Mouse (Mus musculus) intestine, embryonic 15.5 days (tissue): ENCODE results near the gene Agtrap. TPM values are rescaled to one million over a fixed set of nuclear protein-coding genes. Genes with fewer than 3 reads are reported as not detected.
A peak's percentile ranks its signal among the peaks of the same experiment; 100 is the strongest.

Source experiments
- ATAC-seq: fragments of 200-750 bp; cut with Nextera tagmentation; 2 replicates; pipeline ENCODE4 v1.8.0; 2017; ENCODE audit warnings: moderate TSS enrichment, moderate library complexity
- H3K27ac ChIP-seq: fragments of 300-500 bp; sonication (generic); 2 replicates; pipeline ENCODE4 v1.5.1; 2015; ENCODE audit warnings: mild to moderate bottlenecking, inconsistent platforms
- H3K27me3 ChIP-seq: fragments of 300-500 bp; sonication (generic); replicated peaks from 2 replicates; pipeline ENCODE4 v1.6.1; 2015; ENCODE audit warnings: inconsistent platforms
- H3K36me3 ChIP-seq: fragments of 300-500 bp; sonication (generic); 2 replicates; pipeline ENCODE4 v1.6.1; 2015; ENCODE audit warnings: inconsistent platforms
- H3K4me1 ChIP-seq: fragments of 300-500 bp; sonication (generic); replicated peaks from 2 replicates; pipeline ENCODE4 v1.6.1; 2015; ENCODE audit warnings: inconsistent platforms
- H3K4me2 ChIP-seq: fragments of 300-500 bp; sonication (generic); replicated peaks from 2 replicates; pipeline ENCODE4 v1.6.1; 2015; ENCODE audit warnings: mild to moderate bottlenecking, inconsistent platforms
- H3K4me3 ChIP-seq: fragments of 300-500 bp; sonication (generic); replicated peaks from 2 replicates; pipeline ENCODE4 v1.5.1; 2015; ENCODE audit warnings: inconsistent platforms
- H3K9ac ChIP-seq: fragments of 300-500 bp; sonication (generic); 2 replicates; pipeline ENCODE4 v1.6.1; 2015; ENCODE audit warnings: inconsistent platforms
- H3K9me3 ChIP-seq: fragments of 300-500 bp; sonication (generic); 2 replicates; pipeline ENCODE4 v1.6.1; 2016; ENCODE audit warnings: inconsistent platforms
- WGBS: fragments of 180-500 bp; shearing (Covaris S2); methylation state at CpG from one replicate; pipeline ENCODE4 v1.1.7; 2015; 5-methylcytosine and 5-hydroxymethylcytosine counted together
- polyA plus RNA-seq: library from polyadenylated mRNA; unstranded; fragments of >200 nt; fragmentation: Nextera tagmentation; extraction: Ambion mirVana; gene quantifications from 2 replicates; pipeline ENCODE4 v1.2.1, GENCODE M21; 2015

Gene Agtrap
- polyA plus RNA-seq, 1 experiment from 2014 or later: 15.1 TPM

GRCm38 (mm10) chr4:148067346-148067745 lies 20.5 kb downstream of the Agtrap start:
- Histone ChIP-seq H3K4me3 (no peak overlapping the region), H3K9me3 (no peaks in the 10 kb centered on the region)

GRCm38 (mm10) chr4:148066401-148066744 lies 21.5 kb downstream of the Agtrap start:
- 61% methylated on average over 9 of the region's 9 CpGs for WGBS
- no peak overlapping the region for H3K4me3 ChIP-seq
- no peak overlapping the region for H3K9ac ChIP-seq
- no peaks in the 10 kb centered on the region for H3K4me1 ChIP-seq
- ATAC-seq: no peak
- H3K36me3 ChIP-seq: no peaks in the 10 kb centered on the region
- H3K27ac ChIP-seq: no peak overlapping the region
- H3K4me2 ChIP-seq: no peak overlapping the region
- H3K27me3 ChIP-seq: no peaks in the 10 kb centered on the region
- no peaks in the 10 kb centered on the region for H3K9me3 ChIP-seq

More at GRCm38 (mm10) chr4:148067346-148067745, 20.5 kb downstream of the Agtrap start:
- no peak overlapping the region for H3K4me2 ChIP-seq
- no peaks in the 10 kb centered on the region for H3K4me1 ChIP-seq
- no peak for ATAC-seq
- H3K36me3 ChIP-seq: no peaks in the 10 kb centered on the region
- H3K27me3 ChIP-seq: no peaks in the 10 kb centered on the region
- no peak overlapping the region for H3K9ac ChIP-seq
- no peak overlapping the region for H3K27ac ChIP-seq
- 91% methylated on average over 8 of the region's 8 CpGs for WGBS

- Histone ChIP-seq H3K36me3 (no peaks in the 10 kb centered on the region), H3K9me3 (no peaks in the 10 kb centered on the region), H3K4me3 (no peak overlapping the region), H3K4me2 (no peak overlapping the region), H3K9ac (no peak overlapping the region), H3K27ac (no peak overlapping the region), H3K27me3 (no peaks in the 10 kb centered on the region), H3K4me1 (no peaks in the 10 kb centered on the region)
- no peak for ATAC-seq
- WGBS: 48% methylated on average over 6 of the region's 6 CpGs
These were observed 22.0 kb downstream of the Agtrap start for GRCm38 (mm10) chr4:148065702-148066400.

GRCm38 (mm10) chr4:148061086-148061480 lies 26.7 kb downstream of the Agtrap start:
- ATAC-seq: 0 out of 2 replicates have a peak, but pooled peaks have one; percentile 15
- Histone ChIP-seq H3K4me1 (no peaks in the 10 kb centered on the region), H3K4me3 (no peak overlapping the region), H3K27ac (no peak overlapping the region), H3K27me3 (no peaks in the 10 kb centered on the region), H3K9ac (no peak overlapping the region), H3K36me3 (peaks cover 18% of the 10 kb centered on the region), H3K4me2 (no peak overlapping the region), H3K9me3 (no peaks in the 10 kb centered on the region)
- 83% methylated on average over 9 of the region's 9 CpGs for WGBS

GRCm38 (mm10) chr4:148060120-148061085 lies 27.4 kb downstream of the Agtrap start:
- H3K36me3 ChIP-seq: peaks cover 23% of the 10 kb centered on the region
- H3K9ac ChIP-seq: no peak overlapping the region
- H3K27me3 ChIP-seq: no peaks in the 10 kb centered on the region
- 47% methylated on average over 13 of the region's 13 CpGs for WGBS
- peak; percentile 55; the same call in 1 of the 2 replicates for ATAC-seq
- no peaks in the 10 kb centered on the region for H3K4me1 ChIP-seq
- no peak overlapping the region for H3K4me3 ChIP-seq
- H3K9me3 ChIP-seq: no peaks in the 10 kb centered on the region
- H3K4me2 ChIP-seq: no peak overlapping the region
- no peak overlapping the region for H3K27ac ChIP-seq

GRCm38 (mm10) chr4:148058993-148059392 lies 28.8 kb downstream of the Agtrap start:
- peaks cover 31% of the 10 kb centered on the region for H3K36me3 ChIP-seq
- H3K4me1 ChIP-seq: no peaks in the 10 kb centered on the region
- H3K9ac ChIP-seq: no peak overlapping the region
- no peak for ATAC-seq
- no peak overlapping the region for H3K27ac ChIP-seq
- no peak overlapping the region for H3K4me2 ChIP-seq
- no peak overlapping the region for H3K4me3 ChIP-seq
- no peaks in the 10 kb centered on the region for H3K27me3 ChIP-seq
- 93% methylated on average over 6 of the region's 6 CpGs for WGBS
- no peaks in the 10 kb centered on the region for H3K9me3 ChIP-seq

GRCm38 (mm10) chr4:148058218-148058819 lies 29.5 kb downstream of the Agtrap start:
- Histone ChIP-seq H3K9me3 (no peaks in the 10 kb centered on the region), H3K4me1 (no peaks in the 10 kb centered on the region), H3K4me2 (no peak overlapping the region), H3K27ac (no peak overlapping the region), H3K4me3 (no peak overlapping the region), H3K36me3 (peaks cover 33% of the 10 kb centered on the region), H3K9ac (no peak overlapping the region), H3K27me3 (no peaks in the 10 kb centered on the region)
- no peak for ATAC-seq
- 91% methylated on average over 9 of the region's 9 CpGs for WGBS

GRCm38 (mm10) chr4:148057661-148058209 lies 30.1 kb downstream of the Agtrap start:
- no peaks in the 10 kb centered on the region for H3K27me3 ChIP-seq
- no peak overlapping the region for H3K4me3 ChIP-seq
- no peak for ATAC-seq
- H3K4me2 ChIP-seq: no peak overlapping the region
- H3K9ac ChIP-seq: no peak overlapping the region
- H3K36me3 ChIP-seq: peaks cover 38% of the 10 kb centered on the region
- WGBS: 74% methylated on average over 5 of the region's 5 CpGs
- no peaks in the 10 kb centered on the region for H3K4me1 ChIP-seq
- H3K9me3 ChIP-seq: no peaks in the 10 kb centered on the region
- no peak overlapping the region for H3K27ac ChIP-seq

- no peak overlapping the region for H3K27ac ChIP-seq
- H3K4me2 ChIP-seq: no peak overlapping the region
- H3K36me3 ChIP-seq: peaks cover 47% of the 10 kb centered on the region
- no peaks in the 10 kb centered on the region for H3K9me3 ChIP-seq
- no peaks in the 10 kb centered on the region for H3K27me3 ChIP-seq
- no peak for ATAC-seq
- 87% methylated on average over 4 of the region's 4 CpGs for WGBS
- no peak overlapping the region for H3K9ac ChIP-seq
- no peak overlapping the region for H3K4me3 ChIP-seq
- no peaks in the 10 kb centered on the region for H3K4me1 ChIP-seq
These were observed 31.0 kb downstream of the Agtrap start for GRCm38 (mm10) chr4:148056801-148057200.

GRCm38 (mm10) chr4:148056246-148056645 lies 31.6 kb downstream of the Agtrap start:
- Histone ChIP-seq H3K4me2 (no peak overlapping the region), H3K36me3 (peaks cover 53% of the 10 kb centered on the region), H3K27ac (no peak overlapping the region), H3K27me3 (no peaks in the 10 kb centered on the region), H3K9me3 (no peaks in the 10 kb centered on the region), H3K9ac (no peak overlapping the region), H3K4me3 (no peak overlapping the region), H3K4me1 (0 out of 2 replicates have a peak, but pooled peaks cover 2% of the 10 kb centered on the region)
- no peak for ATAC-seq
- 83% methylated on average over 7 of the region's 7 CpGs for WGBS

- H3K9me3 ChIP-seq: no peaks in the 10 kb centered on the region
- peaks cover 58% of the 10 kb centered on the region for H3K36me3 ChIP-seq
- ATAC-seq: no peak
- WGBS: 87% methylated on average over 21 of the region's 21 CpGs
- no peak overlapping the region for H3K9ac ChIP-seq
- no peaks in the 10 kb centered on the region for H3K27me3 ChIP-seq
- no peak overlapping the region for H3K4me2 ChIP-seq
- no peak overlapping the region for H3K4me3 ChIP-seq
- 0 out of 2 replicates have a peak, but pooled peaks cover 6% of the 10 kb centered on the region for H3K4me1 ChIP-seq
- no peak overlapping the region for H3K27ac ChIP-seq
These were observed 32.7 kb downstream of the Agtrap start for GRCm38 (mm10) chr4:148054961-148055695.
